Mouse (Mus musculus) T-helper 17 cell (primary cell): Measurements from ENCODE around the gene Cul1.
"Not testable (repeated sequence)": the region's sequence is repeated elsewhere in the genome, so short reads cannot be mapped to it uniquely, and the experiment has no call there.

Experiments
- in situ Hi-C, 2 experiments: fragments of 300-600 bp; cut with MboI, MseI; formaldehyde crosslinking; loops; 1 replicate in 1 of 2; 2 replicates in 1 of 2; pipeline ENCODE4 v1.15.1; 2025; ENCODE audit warnings: high pct_unique_total_duplicates in 2 of 2

Gene Cul1

GRCm38 (mm10) chr6:47453098-47453497 lies at the start of gene Cul1:
TSS of gene Cul1 (plus strand) at chr6:47453398.
- in situ Hi-C loops, result loop anchor here (5.0 to 10.0 kb wide), 3 partner anchors 212 to 309 kb away; no protein-coding TSS in a partner anchor

DNA sequence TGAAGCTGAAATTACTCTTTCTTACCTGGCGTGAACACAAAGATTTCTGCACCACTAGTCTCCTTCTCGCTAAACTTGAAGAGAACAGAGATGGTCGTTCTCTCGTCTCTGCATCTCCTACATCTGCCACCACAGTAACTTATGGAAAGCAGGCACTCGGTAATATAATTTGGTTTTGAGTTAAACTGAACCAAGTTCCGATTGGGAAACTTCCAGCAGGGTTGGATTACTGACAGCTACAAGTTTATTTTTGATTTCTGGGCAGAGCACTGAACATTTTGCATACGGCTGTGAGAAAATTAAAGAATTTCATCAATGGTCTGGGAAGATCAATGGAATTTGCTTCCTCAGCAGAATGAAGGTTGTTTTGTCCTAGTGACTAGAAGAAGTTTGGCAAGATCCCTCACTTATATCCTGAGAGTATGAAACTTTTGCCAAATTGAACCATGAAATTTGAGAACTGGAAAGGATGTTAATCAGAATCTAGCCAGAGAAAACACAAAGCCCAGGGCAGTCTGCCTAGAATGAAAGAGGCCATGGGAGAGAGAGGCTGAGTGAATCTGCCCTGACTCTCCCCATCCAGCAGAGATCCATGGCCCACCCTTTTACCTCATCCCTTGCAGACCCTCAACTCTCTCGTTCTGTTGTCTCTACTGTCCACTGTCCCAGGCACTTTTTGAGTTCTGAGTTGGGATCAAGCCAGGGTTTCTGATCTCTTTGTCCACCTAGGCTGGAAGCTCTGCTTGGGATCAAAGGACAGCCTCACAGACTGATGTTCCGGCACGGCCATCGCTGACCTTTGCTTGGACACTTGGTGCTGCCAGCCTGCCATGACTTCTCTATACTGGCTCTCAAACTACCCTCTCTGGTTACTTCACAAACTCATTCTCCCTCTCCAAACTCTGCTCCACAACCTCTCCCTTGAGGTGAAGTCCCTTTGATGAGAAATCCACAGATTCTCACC lies 48.5 kb upstream of the Cul1 start:
- in situ Hi-C loops, result loop anchor here (5.0 to 10.0 kb wide), 3 partner anchors 78 to 273 kb away; no protein-coding TSS in a partner anchor

DNA sequence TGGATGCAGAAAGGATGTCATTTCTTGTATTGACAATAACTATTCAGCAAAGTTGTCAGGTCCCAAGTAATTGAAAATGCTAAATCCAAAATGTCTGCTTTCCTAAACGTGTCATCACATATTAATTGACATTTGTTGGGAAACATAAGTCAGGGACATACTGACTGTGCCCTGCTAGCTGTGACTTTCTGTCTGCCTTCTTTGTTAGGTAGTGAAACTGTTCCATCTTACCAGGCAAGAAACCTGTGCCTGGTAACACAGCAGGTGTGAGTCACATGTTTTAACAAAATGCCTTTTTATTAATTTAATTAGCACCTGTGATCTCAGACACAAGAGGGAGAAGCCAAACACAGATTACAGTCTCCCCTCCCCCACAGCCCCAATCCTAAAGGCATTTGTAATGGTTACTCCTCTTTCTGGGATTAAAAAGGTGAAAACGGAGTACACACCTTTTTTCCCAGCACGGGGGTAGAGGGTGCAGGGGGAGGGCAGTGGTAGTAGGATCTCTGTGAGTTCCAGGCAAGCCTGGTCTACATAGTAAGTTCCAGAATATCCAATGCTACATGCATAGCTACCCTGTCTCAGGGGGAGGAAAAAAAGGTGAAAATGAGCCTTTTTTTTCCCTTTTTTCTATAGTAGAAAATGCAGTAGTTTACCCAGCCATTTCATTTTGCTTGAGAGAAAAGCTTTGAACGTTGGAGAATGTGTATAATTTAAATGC lies 40.2 kb upstream of the Cul1 start:
- in situ Hi-C loops, result no loop called here

DNA sequence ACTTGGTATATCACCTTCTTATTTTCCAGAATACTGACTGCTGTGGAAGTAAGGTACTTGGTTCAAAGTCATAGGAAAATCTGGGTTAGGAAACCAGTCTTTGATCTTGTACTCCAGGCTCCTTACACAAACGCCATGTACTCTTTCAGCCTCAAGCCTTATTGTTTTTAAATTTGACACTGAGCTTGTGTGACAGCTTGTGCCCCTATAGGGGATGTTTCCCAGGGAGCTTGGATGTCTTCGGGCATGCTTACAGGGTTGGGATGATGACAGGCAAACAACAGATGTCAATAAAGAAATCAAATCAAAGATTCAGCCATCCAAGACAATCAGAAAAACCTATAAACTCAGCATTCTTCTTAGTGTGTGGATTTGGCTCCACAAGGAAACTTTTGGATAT lies 39.5 kb upstream of the Cul1 start:
- in situ Hi-C loops, result no loop called here

DNA sequence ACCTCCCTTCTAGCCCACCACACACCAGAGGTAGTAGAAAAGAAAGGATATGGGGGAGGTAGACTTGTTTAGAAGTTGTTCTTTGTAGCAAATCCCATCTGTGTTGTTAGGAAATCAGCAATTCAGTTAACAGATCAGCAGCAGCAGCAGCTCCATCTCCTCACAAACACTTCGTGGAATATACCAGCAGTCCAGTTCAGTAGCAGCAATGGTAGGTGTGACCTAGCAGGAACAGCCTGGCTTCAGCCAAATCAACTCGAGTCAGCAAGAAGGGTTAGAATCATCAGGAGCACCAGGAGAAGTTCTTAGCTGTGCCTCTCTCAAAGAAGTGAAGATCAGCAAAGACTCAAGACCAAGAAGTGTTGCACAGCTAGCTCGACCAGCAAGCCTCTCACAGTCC lies 34.5 kb upstream of the Cul1 start:
- in situ Hi-C loops, result no loop called here

GRCm38 (mm10) chr6:47420156-47420555 lies 33.0 kb upstream of the Cul1 start:
- in situ Hi-C loops, result no loop called here

DNA sequence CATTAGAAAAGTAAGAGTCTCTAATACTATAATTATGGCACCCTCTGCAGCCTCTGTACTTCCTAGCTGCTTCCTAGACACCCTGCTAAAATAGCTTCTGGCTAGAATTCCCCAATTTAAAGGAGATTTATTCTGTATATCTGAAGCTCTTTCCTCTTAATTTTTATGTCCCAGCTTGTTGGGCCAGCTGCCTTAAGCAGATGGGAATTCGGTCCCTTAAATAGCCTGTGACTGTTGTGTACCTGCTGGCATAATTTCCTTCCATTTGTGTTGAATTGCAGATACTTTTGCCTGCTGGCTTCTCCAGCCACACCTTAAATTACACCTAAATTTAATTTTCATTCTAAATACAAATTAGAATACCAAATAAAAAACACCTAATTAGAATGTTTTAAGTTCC lies 32.0 kb upstream of the Cul1 start:
- in situ Hi-C loops, result no loop called here

DNA sequence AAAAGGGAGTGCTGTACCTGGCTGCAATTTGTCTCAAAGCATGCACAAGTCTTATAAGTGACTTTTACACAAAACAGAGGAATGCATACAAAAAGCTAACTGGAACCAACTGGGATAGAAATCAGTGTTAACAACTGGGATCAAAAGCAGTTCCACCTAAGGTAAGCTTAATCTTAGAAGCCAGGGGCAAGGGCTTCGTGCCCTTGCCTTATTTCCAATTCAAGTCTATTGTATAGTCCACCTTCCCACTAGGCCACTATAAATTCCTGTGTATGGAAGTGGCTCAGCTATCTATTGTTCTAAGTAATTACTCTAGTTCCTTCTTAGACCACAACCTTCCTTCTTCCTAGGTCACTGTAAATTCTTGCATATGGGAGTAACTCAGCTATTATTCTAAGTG lies 27.1 kb upstream of the Cul1 start:
- in situ Hi-C loops, result no loop called here

DNA sequence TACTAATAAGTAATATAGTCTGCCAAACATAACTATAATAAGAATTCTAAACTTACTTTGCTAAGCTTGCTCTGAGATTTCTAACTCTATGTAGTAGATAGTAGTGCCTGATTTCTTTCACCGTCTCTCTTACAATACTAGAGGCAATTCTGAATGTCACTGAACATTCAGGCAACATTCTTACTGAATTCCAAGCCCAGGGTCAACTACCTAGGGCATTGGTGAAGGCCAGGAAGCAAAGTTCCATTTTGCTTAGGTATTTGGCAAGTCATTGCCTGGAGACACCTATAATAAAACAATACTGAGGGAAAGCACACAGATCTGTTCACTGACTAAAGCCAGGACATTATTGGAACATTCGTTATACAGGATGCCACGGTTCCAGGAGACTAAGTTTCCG lies 26.6 kb upstream of the Cul1 start:
- in situ Hi-C loops, result not testable (repeated sequence)

DNA sequence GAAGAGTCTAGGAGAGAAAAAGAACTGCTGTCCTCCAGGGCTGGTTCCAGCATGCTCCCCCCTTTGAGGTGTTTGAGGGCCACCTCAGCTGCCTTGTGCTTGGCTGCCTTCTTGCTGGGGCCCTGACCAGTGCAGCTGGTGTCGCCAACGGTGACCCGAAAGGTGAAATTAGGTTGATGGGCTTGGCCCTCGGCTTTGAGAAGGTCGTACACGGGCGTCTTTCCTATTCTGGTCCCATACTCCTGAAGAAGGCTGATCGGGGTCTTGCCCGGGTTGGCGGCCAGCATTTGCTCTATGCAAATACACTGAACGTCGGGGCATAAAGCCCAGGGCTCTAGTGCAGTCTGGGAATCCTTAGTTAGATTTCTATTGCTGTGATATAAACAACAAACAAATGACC lies 20.4 kb upstream of the Cul1 start:
- in situ Hi-C loops, result loop anchor here in 1 of 2 experiments (10.0 kb wide), 1 partner anchor 1362 kb away; no protein-coding TSS in a partner anchor

DNA sequence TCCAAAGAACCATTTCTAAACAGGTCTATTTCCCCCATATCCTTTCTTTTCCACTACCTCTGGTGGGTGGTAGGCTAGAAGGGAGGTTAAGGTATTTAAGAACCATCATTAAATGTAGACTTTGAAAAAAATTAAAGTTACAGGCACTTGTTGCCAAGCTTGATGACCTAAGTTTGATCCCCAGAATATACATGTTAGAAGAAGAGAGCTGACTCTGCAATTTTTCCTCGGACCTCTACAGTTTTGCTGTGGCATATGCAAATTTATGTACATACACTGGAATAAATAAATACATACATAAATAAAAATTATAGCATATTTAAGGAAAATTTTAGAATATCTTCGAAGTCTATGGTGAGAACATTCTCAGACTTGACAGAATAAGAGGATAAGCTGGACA lies 13.1 kb upstream of the Cul1 start:
- in situ Hi-C loops, result no loop called here

DNA sequence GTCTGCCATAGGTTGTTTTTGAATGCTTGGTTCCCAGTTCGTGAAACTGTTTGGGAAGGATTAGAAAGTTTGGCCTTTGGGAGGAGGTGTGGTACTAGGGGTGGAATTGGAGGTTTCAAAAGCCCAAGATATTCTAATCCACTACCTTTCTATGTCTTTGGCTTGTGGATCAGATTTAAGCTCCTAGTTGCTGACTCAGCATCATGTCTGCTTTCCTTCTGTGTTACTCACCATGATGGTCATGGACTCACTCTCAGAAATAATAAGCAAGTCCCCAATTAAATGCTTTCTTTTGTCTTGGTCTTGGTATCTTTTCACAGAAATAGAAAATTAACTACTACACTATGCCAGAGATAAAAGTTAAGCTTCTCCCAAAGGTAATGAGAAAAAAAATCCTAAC lies 5.5 kb upstream of the Cul1 start:
- in situ Hi-C loops, result no loop called here

GRCm38 (mm10) chr6:47453522-47454130 lies 428 bp downstream of the Cul1 start:
- in situ Hi-C loops, result loop anchor here (5.0 to 10.0 kb wide), 3 partner anchors 211 to 309 kb away; no protein-coding TSS in a partner anchor

DNA sequence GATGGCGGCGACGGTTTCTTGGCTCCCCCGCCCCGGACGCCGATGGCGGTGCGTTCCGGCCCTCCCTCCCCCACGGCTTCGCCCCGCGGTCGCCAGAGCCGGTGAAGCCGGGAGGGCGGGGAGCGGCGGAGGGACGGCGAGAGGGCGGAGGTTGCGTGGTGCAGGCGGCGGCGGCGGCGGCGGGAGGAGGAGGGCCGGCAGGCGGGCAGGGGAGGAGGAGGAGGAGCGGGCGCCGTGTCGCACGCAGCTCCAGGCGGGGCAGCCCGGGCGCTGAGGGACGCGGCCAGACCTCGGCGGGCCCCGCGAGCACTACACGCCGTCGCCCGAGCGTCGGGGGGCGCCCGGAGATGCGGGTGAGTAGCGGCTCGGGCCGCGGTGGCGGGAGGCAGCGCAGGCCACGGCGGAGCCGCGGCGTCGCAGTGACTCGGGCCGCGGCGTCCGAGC lies 955 bp downstream of the Cul1 start:
- in situ Hi-C loops, result loop anchor here (5.0 to 10.0 kb wide), 3 partner anchors 211 to 308 kb away; no protein-coding TSS in a partner anchor

DNA sequence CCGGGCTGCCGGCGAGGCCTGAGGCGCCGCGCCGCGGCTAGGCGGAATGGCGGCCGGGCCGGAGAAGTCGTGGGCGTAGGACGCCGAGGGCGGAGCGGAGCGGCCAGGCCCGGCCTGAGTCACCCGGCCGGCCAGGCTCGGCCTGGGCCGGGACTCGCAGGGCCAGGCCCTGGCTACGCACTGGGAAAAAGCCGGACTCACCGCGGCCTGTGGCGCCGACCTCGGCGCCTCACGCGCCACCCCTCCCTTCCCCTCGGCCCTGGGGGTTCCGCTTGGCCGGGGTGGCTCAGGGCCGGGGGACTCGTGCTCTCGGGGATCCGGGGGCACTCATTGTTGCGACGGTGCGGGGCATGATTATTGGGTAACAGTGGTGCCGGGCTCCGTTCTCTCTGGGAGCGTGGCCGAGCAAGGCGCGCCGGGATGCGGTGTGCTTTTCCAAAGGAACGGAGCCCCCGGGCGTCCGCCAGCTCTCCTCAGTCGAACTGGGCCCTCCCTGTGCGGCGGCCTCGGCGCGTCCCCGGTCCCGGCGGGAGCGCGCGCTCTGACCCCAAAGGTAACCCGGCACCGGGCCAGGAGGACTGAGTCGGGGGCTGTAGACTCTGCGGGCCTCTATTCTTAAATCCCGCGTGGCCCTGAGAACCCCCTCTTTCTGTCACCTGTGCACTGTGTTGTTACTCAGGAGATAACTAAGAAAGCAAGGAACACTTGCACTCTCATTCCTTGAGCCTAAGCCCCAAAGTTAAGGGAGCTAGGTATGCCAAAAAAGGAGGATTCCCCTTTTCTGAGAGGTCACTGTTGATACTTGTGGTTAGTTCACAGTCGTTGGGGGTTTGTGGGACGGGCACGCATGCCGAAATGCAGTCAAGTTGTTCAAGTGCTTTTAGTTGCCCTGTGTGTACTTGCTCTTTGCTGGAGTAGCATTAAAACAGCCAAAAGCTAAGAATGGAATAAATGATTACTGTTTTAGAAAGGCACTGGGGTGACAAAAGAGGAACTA lies 1.7 kb downstream of the Cul1 start:
- in situ Hi-C loops, result loop anchor here (5.0 to 10.0 kb wide), 3 partner anchors 210 to 307 kb away; no protein-coding TSS in a partner anchor

GRCm38 (mm10) chr6:47455843-47456242 lies 2.6 kb downstream of the Cul1 start:
- in situ Hi-C loops, result loop anchor here in 1 of 2 experiments (10.0 kb wide), 1 partner anchor 209 kb away; no protein-coding TSS in a partner anchor

- in situ Hi-C loops, result loop anchor here in 1 of 2 experiments (10.0 kb wide), 1 partner anchor 208 kb away; no protein-coding TSS in a partner anchor
Measured at GRCm38 (mm10) chr6:47456853-47457252, 3.7 kb downstream of the Cul1 start.

- in situ Hi-C loops, result loop anchor here in 1 of 2 experiments (10.0 kb wide), 1 partner anchor 179 kb away; no protein-coding TSS in a partner anchor
Measured at GRCm38 (mm10) chr6:47465400-47465799, 12.2 kb downstream of the Cul1 start.

DNA sequence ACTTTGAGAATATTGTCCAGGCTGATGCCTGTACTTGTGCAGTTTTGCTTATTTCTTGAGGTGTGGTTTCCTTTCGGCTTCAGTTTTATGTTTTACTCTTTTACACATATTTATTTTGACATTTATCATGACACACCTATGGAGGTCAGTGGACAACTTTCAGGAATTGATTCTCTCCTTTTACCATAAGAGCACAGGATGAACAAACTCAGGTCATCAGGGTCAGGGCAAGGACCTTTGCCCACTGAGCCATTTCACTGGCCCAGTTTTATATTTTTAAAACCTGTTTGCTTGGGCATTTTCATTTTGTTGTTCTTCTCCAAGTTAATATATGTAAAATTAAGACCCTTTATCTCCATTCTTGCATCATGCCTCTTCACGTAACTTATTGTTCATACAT lies 13.3 kb downstream of the Cul1 start:
- in situ Hi-C loops, result loop anchor here in 1 of 2 experiments (10.0 kb wide), 1 partner anchor 178 kb away; no protein-coding TSS in a partner anchor

- in situ Hi-C loops, result loop anchor here in 1 of 2 experiments (10.0 kb wide), 1 partner anchor 178 kb away; no protein-coding TSS in a partner anchor
Measured at GRCm38 (mm10) chr6:47467058-47467457, 13.9 kb downstream of the Cul1 start.
